Mouse (Mus musculus) kidney, adult 18-20 months (tissue): ENCODE measurements around the gene Mrps15.

Experiments used
- DNase-seq: peaks from one replicate; pipeline ENCODE4 v3.0.0; 2021

Mrps15 gene

GRCm38 (mm10) chr4:126046851-126047585, at the start of gene Mrps15:
TSS of gene Mrps15 (plus strand) at chr4:126046925.
- DNase-seq = peak; percentile 85

GRCm38 (mm10) chr4:125997826-125998225, 48.9 kb upstream of the Mrps15 start:
- no peak for DNase-seq

- no peak for DNase-seq
Measured at GRCm38 (mm10) chr4:126001311-126002199, 45.2 kb upstream of the Mrps15 start.

- no peak for DNase-seq
Measured at GRCm38 (mm10) chr4:126017676-126018332, 28.9 kb upstream of the Mrps15 start.

GRCm38 (mm10) chr4:126018966-126019538, 27.7 kb upstream of the Mrps15 start:
- DNase-seq = no peak

GRCm38 (mm10) chr4:126024303-126024900, 22.3 kb upstream of the Mrps15 start, which contains the start of gene Csf3r:
TSS of gene Csf3r (plus strand) at chr4:126024550.
- DNase-seq = no peak

- no peak for DNase-seq
Measured at GRCm38 (mm10) chr4:126025801-126026200, 20.9 kb upstream of the Mrps15 start.

- DNase-seq = no peak
Measured at GRCm38 (mm10) chr4:126027980-126028379, 18.7 kb upstream of the Mrps15 start.

GRCm38 (mm10) chr4:126029042-126029441, 17.7 kb upstream of the Mrps15 start:
- DNase-seq = no peak

- DNase-seq = no peak
Measured at GRCm38 (mm10) chr4:126030705-126031104, 16.0 kb upstream of the Mrps15 start.

GRCm38 (mm10) chr4:126035413-126035812, 11.3 kb upstream of the Mrps15 start:
- no peak for DNase-seq

GRCm38 (mm10) chr4:126051617-126052016, 4.9 kb downstream of the Mrps15 start:
- DNase-seq = no peak

GRCm38 (mm10) chr4:126057207-126058133, 10.7 kb downstream of the Mrps15 start:
- no peak for DNase-seq

- peak; percentile 90 for DNase-seq
Measured at GRCm38 (mm10) chr4:126058134-126058996, 11.6 kb downstream of the Mrps15 start, which contains the start of gene Oscp1. TSS of gene Oscp1 (plus strand) at chr4:126058565.

GRCm38 (mm10) chr4:126058997-126059362, 12.3 kb downstream of the Mrps15 start:
- no peak for DNase-seq

- DNase-seq = peak; percentile 12
Measured at GRCm38 (mm10) chr4:126062856-126063255, 16.1 kb downstream of the Mrps15 start.

- no peak for DNase-seq
Measured at GRCm38 (mm10) chr4:126065241-126065640, 18.5 kb downstream of the Mrps15 start.

- no peak for DNase-seq
Measured at GRCm38 (mm10) chr4:126067401-126068077, 20.8 kb downstream of the Mrps15 start.

GRCm38 (mm10) chr4:126068842-126069241, 22.1 kb downstream of the Mrps15 start:
- no peak for DNase-seq

- DNase-seq = no peak
Measured at GRCm38 (mm10) chr4:126077833-126078232, 31.1 kb downstream of the Mrps15 start.
